Mouse (Mus musculus) monocyte, adult 2 months (primary cell): ENCODE data around the gene Tcte1.

Experiments
- DNase-seq, 2 experiments: peaks; one replicate each; pipeline ENCODE4 v3.0.0; 2022; ENCODE audit warnings: low spot score in 2 of 2, low read depth in 1 of 2

The Tcte1 gene

DNA sequence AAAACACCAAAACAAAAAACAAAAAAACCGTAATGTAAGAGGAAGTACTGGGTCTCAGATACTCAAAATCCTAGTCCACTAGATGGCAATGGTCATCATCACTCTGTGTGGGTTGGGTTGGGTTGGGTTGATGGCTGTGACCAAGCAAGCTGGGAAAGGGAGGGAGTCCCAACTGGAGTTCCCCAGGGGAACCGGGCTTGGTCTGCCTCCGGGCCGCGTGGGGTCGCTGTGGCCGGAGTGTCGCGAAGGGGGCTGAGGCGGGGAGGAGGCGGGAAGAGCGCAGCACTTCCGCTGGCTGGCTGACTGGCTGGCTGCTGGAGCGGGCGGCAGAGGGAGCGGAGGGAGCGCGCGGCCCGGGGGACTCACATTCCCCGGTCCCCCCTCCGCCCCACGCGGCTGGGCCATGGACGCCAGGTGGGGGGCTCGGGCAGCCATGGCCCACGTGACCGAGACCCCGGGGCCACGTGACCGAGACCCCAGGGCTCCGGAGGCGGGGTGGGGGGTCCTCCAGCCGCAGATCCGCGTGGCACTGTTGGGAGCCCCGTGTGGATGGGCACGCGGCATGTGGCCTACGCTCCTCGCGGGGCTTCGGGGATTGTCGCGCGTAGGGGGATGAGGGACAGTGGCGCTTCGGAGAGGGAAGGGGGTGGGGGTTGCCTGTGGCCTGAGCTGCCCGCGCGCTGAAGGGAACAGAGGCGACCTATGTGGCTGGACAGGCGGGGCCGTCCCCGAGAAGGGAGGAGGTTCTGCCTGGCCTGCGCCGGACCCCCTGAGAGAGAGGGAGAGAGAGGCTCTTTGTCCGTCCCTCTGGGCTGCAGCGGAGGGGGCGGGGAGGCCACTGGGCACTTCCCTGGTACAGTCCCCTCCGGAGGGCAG lies 40.7 kb downstream of the Tcte1 start, which contains the start of gene Slc35b2:
TSS of gene Slc35b2 (plus strand) at position 220 of the 876 bp plus-strand sequence.
- DNase-seq = peak; percentile 88 to 91

DNA sequence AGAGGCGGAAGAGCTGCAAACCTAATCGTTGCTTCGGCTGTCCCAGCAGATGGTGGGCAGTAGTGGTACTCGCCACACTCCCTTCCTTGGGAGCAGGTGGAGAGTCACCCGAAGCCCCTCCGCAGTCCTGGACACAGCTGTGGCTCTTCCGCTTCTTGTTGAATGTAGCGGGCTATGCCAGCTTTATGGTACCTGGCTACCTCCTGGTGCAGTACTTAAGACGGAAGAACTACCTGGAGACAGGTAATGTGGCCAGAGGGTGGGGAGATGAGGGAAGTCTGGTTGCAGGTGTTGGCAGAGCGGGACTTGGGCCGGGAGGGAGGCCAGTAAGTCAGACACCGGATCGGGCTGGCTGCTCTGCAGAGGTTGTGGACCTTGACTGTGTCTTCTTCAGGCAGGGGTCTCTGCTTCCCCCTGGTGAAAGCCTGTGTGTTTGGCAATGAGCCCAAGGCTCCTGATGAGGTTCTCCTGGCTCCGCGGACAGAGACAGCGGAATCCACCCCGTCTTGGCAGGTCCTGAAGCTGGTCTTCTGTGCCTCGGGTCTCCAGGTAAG lies 41.4 kb downstream of the Tcte1 start:
- DNase-seq = no peak

DNA sequence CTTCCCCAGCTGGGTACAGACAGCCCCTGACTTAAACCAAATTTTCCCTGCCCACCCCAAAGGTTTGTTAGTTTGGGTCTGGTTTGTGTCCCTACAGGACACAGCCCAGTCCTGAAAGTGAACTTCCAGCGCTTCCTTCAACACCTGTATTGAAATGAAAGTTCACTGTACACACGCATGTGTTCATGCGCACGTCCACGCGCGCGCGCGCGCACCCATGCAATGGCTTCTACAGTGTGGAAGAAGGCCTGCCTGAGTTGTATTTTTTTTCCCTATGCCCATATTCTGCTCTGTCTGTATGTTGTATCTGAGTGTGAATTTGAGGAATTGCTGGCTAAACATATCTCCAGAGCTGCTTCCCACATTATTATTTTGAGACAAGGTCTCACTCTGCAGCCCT lies 41.9 kb downstream of the Tcte1 start:
- DNase-seq = no peak

DNA sequence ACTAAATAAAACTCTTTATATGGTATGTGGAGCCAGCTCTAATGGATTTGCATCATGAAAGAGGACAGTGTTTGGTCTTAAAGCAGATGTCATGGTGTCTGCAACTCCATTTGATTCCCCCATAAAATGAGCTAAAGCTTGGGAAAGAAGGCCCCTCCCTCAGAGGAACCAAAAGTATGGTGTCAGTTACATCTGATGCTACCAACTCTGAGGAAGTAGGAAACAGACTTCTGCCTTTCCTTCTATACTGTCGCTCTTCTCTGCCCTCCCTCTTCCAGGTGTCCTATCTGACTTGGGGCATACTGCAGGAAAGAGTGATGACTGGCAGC lies 42.8 kb downstream of the Tcte1 start:
- DNase-seq = no peak

DNA sequence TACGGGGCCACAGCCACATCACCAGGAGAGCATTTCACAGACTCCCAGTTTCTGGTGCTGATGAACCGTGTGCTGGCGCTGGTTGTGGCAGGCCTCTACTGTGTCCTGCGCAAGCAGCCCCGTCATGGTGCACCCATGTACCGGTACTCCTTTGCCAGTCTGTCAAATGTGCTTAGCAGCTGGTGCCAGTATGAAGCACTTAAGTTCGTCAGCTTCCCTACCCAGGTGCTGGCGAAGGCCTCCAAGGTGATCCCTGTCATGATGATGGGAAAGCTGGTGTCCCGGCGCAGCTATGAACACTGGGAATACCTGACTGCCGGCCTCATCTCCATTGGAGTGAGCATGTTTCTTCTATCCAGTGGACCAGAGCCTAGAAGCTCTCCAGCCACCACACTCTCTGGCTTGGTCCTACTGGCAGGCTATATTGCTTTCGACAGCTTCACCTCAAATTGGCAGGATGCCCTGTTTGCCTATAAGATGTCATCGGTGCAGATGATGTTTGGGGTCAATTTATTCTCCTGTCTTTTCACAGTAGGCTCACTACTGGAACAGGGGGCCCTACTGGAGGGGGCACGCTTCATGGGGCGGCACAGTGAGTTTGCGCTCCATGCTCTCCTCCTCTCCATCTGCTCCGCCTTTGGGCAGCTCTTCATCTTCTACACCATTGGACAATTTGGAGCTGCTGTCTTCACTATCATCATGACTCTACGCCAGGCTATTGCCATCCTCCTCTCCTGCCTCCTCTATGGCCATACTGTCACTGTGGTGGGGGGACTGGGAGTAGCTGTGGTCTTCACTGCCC lies 43.3 kb downstream of the Tcte1 start:
- no peak for DNase-seq

DNA sequence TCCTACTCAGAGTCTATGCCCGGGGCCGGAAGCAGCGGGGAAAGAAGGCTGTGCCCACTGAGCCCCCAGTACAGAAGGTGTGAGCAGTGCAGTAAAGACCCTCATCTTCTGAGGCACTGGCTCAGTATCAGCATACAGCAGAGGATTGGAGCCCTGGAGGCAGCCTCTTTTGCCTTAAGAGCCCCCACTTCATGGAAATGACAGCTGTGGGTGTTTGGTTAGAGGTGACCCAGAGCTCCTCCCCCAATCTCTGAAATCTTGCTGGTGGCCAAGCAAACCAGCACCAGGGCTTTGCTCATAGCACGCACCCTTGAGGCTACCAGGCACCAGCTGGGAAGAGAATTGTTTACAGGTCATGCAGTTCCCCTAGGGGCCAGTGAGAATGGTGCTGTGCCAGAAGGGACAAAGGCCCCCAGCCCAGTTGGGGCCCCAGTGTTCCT lies 43.9 kb downstream of the Tcte1 start:
- no peak for DNase-seq

DNA sequence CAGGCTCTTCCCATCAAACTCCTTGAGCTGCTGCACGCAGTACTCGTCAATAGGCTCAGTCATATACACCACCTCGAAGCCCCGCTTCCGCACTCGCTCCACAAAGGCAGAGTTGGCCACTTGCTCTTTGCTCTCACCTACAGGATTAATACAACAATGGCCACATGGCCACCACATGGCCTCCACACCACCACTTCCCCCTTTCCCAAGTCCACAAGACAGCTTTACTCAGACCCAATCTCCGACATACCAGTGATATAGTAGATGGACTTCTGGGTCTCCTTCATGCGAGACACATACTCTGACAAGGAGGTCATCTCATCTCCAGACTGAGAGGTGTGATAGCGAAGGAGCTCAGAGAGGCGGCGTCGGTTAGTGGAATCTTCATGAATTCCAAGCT lies 45.8 kb downstream of the Tcte1 start:
- no peak for DNase-seq

DNA sequence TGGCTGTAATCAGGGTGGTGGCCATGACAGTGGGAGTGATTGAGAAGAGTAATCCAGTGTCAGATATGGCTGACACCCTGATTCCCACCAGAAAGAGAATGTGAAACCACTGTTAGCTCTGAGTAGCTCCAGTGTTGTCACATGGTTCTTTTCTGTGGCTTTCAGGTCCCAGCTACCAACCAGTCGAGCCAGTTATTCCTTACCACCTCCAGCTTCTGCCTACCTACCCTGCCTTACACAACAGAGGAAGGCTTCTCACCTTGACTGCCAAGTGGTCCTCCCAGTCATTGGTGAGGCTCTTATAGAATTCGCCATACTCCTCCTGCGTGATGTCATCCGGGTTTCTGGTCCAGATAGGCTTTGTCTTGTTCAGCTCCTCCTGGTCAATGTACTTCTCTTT lies 46.8 kb downstream of the Tcte1 start:
- DNase-seq = no peak

DNA sequence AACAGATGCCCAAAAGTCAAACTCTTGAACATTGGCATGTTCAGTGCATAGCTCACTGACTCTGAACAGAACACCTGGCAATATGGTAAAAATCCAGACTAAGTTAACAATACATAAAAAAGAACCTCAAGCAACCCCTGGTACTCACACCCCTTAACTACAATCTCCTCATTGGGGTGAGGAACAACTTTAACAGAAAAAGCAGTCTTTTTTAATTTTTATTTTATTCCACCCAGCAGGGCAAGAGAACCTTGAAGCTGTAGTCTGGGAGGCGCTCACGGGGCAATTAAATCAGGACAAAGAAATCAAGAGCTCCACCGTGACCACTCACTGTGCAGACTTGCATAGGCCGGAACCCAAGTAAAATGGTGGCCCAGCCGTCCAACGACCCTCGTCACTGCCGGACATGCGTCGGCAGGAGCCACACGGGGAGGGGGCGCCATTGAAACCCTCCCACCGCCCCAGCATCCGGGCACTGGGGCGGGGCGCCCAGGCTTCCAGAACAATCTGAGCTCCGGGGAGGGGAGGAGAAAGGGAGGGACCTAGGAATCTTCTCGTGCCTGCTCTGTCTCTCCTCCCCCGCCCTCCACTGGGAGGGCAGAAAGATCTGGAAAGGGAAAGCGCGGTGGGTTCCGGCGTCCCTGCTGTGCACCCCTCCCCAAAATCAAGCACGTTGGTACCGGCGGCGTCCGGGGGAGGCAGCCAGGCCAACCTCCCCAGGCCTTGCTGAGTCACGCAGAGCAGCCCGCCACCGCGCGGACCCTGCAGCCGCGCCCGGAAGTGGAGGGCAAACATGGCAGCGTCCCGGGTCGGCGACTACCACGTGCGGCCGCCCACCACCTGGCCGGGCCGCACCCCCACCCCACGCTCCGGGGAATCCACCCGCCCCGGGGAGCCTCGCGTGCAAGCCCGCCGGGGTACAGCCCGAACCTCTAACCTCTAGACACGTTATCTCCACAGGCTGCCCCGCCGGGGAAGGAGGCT lies 49.2 kb downstream of the Tcte1 start:
- DNase-seq = no peak

DNA sequence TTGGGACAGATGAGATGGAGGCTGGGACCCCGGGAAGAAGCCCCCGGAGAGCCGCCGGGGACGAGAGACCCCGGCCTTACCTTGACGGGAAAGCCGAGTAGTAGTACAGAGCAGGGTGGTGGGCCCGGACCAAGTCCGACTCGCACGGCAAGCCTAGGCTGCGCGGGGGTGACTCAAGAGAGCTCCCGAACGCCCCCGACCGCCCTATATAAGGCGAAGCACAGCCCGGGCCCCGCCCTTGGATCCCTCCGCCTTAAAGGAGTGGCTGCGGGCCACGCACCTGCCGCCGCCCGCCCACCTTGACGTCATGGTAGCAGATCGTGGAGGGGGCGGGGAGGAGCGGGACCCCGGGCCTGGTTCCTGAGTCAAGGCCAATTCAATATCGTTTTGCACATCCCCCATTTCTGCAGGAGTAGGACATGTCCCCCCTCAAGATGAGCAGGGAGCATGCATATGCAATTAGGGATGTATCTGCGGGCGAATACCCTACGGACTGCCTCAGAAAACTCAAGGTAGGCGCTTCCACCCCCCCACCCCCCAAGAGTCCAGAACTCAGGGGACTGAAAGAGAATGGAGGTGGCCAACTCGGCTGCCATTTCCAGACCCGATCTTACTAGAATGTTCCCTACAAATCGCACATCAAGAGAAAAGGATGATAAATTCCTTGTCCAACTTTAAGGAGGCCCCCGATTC lies 50.0 kb downstream of the Tcte1 start, which contains the start of gene Hsp90ab1:
TSS of gene Hsp90ab1 (minus strand) at position 185 of the 693 bp plus-strand sequence.
- peak; percentile 77 to 92 for DNase-seq

DNA sequence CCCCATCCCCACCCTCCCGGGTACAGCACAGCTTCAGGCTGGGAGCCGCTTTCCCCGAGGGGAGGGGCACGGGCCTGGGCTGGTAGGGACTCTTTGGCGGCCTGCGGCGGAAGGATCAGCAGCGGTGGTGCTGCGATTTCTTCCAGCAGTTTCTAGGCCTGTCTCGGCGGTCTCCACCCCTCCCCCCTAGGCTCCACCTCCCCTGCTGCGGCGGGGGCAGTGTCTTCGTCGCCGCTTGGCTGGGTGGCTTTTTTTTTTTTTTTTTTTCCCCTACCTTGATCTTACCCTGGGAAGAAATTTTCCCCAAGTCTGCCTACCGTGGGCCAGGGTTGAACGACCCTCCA lies 50.5 kb downstream of the Tcte1 start:
- peak in 1 of 2 experiments; percentile 78 for DNase-seq

DNA sequence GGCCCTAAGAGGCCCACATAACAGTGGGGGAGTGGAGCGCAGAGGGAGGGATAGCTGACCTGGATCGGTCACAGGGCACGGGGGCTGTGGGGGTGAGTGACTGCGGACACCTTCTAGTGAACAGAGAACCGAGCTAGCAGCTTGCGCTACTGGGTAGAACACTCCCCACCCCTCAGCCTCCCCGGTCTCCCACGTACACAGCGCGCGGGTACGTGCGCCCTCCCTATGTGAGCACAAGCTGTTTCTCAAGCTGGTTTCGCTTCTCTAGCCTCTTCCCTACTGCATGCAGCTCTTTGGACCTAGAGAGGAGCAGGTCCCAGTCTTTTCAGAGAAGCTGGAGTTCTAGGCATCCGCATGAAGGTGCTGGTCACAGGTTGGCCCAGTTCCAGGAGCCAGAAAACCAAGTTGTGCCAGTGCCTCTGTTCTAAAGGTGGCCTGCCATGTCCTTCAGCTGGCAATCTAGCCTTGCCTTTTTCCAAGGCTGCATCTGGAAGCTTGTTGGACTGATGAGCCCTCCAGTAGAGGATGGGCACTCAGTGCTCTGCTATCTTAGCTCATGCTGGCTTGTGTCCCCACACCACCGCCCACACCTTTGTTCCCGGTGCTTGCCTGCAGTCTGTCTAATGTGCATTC lies 51.0 kb downstream of the Tcte1 start:
- DNase-seq = peak in 1 of 2 experiments; percentile 53

DNA sequence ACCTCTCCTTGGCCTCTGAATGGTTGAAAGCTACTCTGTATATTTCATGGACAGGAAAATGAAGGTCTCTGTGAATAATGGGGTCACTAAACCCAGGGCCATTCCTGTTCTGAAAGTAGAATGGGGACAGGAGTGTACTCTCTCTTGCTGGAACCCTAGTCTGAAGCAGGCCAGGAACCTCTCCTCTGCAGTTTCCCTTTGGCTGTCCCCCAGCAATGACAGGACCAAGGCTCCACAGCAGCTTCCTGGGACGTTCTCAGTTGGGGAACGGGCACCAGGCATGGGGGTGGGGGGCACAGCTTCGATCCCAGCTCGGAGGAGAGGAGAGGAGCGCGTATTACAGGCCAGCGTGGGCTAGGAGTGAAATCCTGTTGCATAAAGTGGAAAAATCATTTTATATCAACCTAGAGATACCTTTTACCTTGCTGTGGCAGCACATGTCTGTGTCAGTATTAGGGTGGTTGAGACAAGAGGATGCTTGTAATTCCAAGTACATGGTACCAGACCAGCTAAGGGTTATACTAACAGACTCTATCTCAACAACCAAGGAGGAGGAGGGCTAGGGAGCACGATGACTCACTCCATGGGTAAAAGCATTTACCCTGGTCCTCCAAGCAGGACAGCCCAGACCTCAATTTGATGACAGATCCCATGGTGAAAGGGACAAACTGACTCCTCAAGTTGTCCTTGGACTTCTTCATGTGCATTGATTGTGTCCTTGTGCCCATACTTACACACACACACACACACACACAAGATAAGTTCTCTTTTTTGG lies 52.1 kb downstream of the Tcte1 start:
- DNase-seq = no peak

DNA sequence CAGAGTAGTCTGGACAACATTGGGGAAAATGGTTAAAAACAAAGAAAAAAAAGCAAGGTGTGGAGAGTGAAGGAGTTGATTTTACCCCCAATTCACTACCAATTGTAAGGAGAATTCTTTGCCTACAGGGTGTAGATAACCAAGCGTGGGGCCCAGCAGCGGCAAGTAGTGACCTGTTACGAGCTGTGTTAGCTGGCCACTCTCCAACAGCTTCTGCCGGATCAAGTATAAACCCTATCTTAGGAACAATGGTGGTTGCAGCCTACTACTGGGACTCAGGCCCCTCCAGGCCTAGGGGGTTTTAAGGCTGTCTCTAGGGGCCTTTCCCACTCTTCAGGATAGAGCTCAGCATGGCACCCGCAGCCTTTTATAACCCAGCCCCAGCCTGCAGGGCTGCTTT lies 55.0 kb downstream of the Tcte1 start:
- DNase-seq = no peak

DNA sequence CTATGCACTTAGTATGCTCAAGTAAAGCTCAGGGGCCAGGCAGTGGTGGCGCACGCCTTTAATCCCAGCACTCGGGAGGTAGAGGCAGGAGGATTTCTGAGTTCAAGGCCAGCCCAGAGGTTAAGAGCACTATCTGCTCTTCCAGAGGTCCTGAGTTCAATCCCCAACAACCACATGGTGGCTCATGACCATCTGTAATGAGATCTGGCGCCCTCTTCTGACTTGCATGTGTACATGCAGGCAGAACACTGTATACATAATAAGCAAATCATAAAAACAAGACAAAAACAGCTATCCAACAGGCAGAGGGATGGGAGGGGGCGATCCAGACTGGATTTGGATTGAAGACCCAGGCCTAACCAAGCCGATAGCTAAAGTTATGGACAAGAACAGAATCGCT lies 55.6 kb downstream of the Tcte1 start:
- no peak for DNase-seq

DNA sequence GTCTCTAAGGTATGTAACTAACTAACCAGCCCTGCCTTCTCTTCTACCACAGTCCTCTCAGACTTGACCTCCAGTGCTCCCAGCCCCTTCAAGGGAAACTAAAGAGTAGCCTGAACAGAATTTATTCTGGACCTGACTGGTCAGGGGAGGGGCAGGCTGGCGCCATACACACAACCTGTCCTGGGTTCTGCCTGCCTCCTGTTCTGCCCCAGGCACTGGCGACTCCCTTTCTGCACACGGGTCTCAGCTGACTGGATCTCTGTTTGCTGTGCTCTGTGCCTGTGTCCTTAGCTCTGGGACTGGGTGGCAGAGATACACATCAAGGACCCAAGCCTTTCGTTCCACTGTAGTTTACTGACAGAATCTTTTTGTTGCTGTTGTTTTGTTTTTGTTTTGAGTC lies 56.3 kb downstream of the Tcte1 start:
- DNase-seq = no peak

DNA sequence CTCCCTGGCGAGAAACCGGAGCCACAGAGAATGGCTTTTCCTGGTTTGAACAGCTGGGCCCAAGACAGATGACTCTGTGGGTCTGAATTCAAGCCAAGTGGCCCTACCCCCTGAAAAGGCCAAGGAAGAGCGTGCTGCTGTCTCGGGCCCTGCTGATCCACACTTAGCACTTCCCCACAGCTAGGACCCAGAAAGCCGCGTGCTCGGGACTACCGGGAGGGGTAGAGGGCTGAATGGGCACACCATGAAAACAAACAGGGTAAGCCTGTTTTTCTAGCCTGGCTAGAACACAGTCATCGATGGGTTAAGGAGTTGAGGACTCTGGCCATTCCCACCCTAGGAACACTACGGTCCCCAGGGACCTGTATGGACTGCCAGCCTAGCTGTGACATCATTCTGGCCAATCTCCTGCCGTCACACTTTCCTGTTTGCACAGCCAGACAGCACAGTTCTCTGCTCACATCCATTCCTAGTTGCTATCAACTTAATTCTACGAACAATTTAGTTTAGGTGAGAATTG lies 57.8 kb downstream of the Tcte1 start:
- no peak for DNase-seq

DNA sequence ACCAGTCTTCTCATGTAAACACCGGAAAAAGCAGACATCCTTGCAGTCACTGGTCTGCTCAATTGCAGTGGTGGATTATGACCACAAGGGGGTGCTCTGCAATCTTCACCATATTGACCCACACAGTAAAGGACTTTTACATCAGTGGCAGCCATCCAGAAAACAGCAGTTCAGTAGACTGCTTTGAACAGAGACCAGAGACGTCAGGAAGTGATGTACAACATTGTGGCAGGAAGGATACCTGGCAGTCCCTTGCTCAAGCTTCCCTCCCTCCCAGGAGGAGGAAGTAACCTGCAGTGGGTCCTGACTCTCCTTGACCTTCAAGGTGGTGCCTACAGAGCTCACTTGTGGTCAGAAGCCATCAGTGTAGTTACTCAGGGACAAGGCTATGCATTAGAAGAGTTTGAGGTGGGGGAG lies 58.3 kb downstream of the Tcte1 start:
- DNase-seq = peak in 1 of 2 experiments; percentile 48

DNA sequence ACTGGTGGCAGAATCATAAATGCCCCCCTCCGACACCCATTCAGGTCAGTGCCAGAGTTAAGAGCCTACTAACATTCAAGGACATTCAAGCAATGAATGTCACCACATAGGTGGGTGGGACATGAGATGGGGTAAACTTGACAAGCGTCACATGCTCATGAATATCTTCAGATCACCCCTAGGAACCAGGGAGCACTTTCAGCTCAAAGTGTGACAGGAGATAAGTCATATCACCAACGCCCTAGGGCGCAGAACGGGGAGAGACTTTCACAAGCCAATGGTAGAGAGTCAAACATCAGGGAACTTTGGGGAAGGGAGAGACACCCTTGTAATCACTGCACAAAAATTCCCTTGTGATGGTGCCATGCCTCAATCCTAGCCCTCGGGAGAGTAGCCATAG lies 59.0 kb downstream of the Tcte1 start:
- DNase-seq = no peak
